Mouse (Mus musculus) kidney, postnatal 0 days (tissue): ENCODE results near the gene Grrp1. TPM values are rescaled to one million over a fixed set of nuclear protein-coding genes. Genes with fewer than 3 reads are reported as not detected.

Experiments
- ATAC-seq: fragments of 200-750 bp; cut with Nextera tagmentation; replicated peaks from 2 replicates; pipeline ENCODE4 v1.8.0; 2017; ENCODE audit warnings: low read depth, moderate number of reproducible peaks, moderate TSS enrichment, moderate library complexity; ENCODE audit not compliant: low FRiP score
- DNase-seq: peaks from one replicate; pipeline ENCODE4 v3.0.0-alpha.2; 2016; ENCODE audit warnings: low spot score
- H3K27ac ChIP-seq: fragments of 300-500 bp; sonication (generic); 2 replicates; pipeline ENCODE4 v1.5.1; 2014; ENCODE audit warnings: mild to moderate bottlenecking
- H3K27me3 ChIP-seq: fragments of 300-500 bp; sonication (generic); 2 replicates; pipeline ENCODE4 v1.6.1; 2014; ENCODE audit warnings: low read length, mixed read lengths; ENCODE audit not compliant: insufficient read depth
- H3K36me3 ChIP-seq: fragments of 300-500 bp; sonication (generic); 2 replicates; pipeline ENCODE4 v1.6.1; 2014; ENCODE audit warnings: low read length, mixed read lengths; ENCODE audit not compliant: insufficient read depth
- H3K4me1 ChIP-seq: fragments of 300-500 bp; sonication (generic); replicated peaks from 2 replicates; pipeline ENCODE4 v1.6.1; 2014; ENCODE audit warnings: antibody characterized with exemption, low read length, mixed read lengths; ENCODE audit not compliant: insufficient read depth
- H3K4me2 ChIP-seq: fragments of 300-500 bp; sonication (generic); 2 replicates; pipeline ENCODE4 v1.6.1; 2014; ENCODE audit warnings: mild to moderate bottlenecking, low read length, moderate library complexity, mixed read lengths
- H3K4me3 ChIP-seq: fragments of 300-500 bp; sonication (generic); replicated peaks from 2 replicates; pipeline ENCODE4 v1.5.1; 2014; ENCODE audit warnings: low read depth, low read length
- H3K9ac ChIP-seq: fragments of 300-500 bp; sonication (generic); 2 replicates; pipeline ENCODE4 v1.6.1; 2014; ENCODE audit warnings: low read depth, low read length
- H3K9me3 ChIP-seq: fragments of 300-500 bp; sonication (generic); replicated peaks from 2 replicates; pipeline ENCODE4 v1.6.1; 2016; ENCODE audit warnings: low read length, inconsistent platforms, mixed read lengths
- CTCF ChIP-seq: IDR thresholded peaks from 2 replicates; pipeline ENCODE4 v1.5.1; 2016; ENCODE audit warnings: antibody characterized with exemption, low read depth, mild to moderate bottlenecking, moderate library complexity
- WGBS: fragments of 180-500 bp; shearing (Covaris S2); extraction: QIAGEN DNeasy Blood & Tissue Kit; methylation state at CpG from one replicate; pipeline ENCODE4 v1.1.7; 2014; 5-methylcytosine and 5-hydroxymethylcytosine counted together
- polyA plus RNA-seq: library from polyadenylated mRNA; unstranded; fragments of >200 nt; fragmentation: Nextera tagmentation; extraction: Ambion mirVana; gene quantifications from 2 replicates; pipeline ENCODE4 v1.2.1, GENCODE M21; 2015

Grrp1 gene
- polyA plus RNA-seq, 1 experiment from 2014 or later, result 12.3 TPM

- no peak for TF ChIP-seq CTCF
- Histone ChIP-seq H3K9ac (peak overlapping the region; percentile 49; the same call in 1 of the 2 replicates), H3K4me3 (peak overlapping the region; percentile 42), H3K27me3 (peaks cover 26% of the 10 kb centered on the region), H3K36me3 (no peaks in the 10 kb centered on the region), H3K9me3 (no peaks in the 10 kb centered on the region), H3K27ac (peak overlapping the region; percentile 77), H3K4me1 (peaks cover 37% of the 10 kb centered on the region), H3K4me2 (peak overlapping the region; percentile 85)
- ATAC-seq (no peak), DNase-seq (peak; percentile 41)
- 21% methylated on average over 15 of the region's 15 CpGs for WGBS
These were observed 790 bp downstream of the Grrp1 start for GRCm38 (mm10) chr4:134252911-134253721.

GRCm38 (mm10) chr4:134252131-134252910 is 1.6 kb downstream of the Grrp1 start:
- DNase-seq (peak; percentile 28), ATAC-seq (no peak)
- H3K4me2 ChIP-seq, result peak overlapping the region; percentile 85
- H3K9me3 ChIP-seq, result no peaks in the 10 kb centered on the region
- peaks cover 26% of the 10 kb centered on the region for H3K27me3 ChIP-seq
- H3K4me1 ChIP-seq, result peaks cover 37% of the 10 kb centered on the region
- TF ChIP-seq CTCF, result no peak
- WGBS, result 17% methylated on average over 22 of the region's 22 CpGs
- peak overlapping the region; percentile 49; the same call in 1 of the 2 replicates for H3K9ac ChIP-seq
- peak overlapping the region; percentile 42 for H3K4me3 ChIP-seq
- no peaks in the 10 kb centered on the region for H3K36me3 ChIP-seq
- H3K27ac ChIP-seq, result peak overlapping the region; percentile 64

- no peaks in the 10 kb centered on the region for H3K36me3 ChIP-seq
- peak overlapping the region; percentile 85 for H3K4me2 ChIP-seq
- H3K27ac ChIP-seq, result no peak overlapping the region
- H3K4me1 ChIP-seq, result peaks cover 32% of the 10 kb centered on the region
- H3K4me3 ChIP-seq, result peak overlapping the region; percentile 42
- no peak for TF ChIP-seq CTCF
- 1% methylated on average over 91 of the region's 91 CpGs for WGBS
- peak overlapping the region; percentile 49 for H3K9ac ChIP-seq
- ATAC-seq (no peak), DNase-seq (peak; percentile 29)
- H3K9me3 ChIP-seq, result no peaks in the 10 kb centered on the region
- H3K27me3 ChIP-seq, result peaks cover 26% of the 10 kb centered on the region
These were observed 2.4 kb downstream of the Grrp1 start for GRCm38 (mm10) chr4:134251241-134252130.

- H3K36me3 ChIP-seq, result no peaks in the 10 kb centered on the region
- 18% methylated on average over 10 of the region's 10 CpGs for WGBS
- no peak for TF ChIP-seq CTCF
- peak overlapping the region; percentile 42 for H3K4me3 ChIP-seq
- DNase-seq (no peak), ATAC-seq (no peak)
- no peak overlapping the region for H3K27ac ChIP-seq
- peak overlapping the region; percentile 49 for H3K9ac ChIP-seq
- no peaks in the 10 kb centered on the region for H3K9me3 ChIP-seq
- peaks cover 26% of the 10 kb centered on the region for H3K27me3 ChIP-seq
- H3K4me1 ChIP-seq, result peaks cover 30% of the 10 kb centered on the region
- H3K4me2 ChIP-seq, result peak overlapping the region; percentile 85
These were observed 3.0 kb downstream of the Grrp1 start for GRCm38 (mm10) chr4:134250930-134251240.

GRCm38 (mm10) chr4:134250116-134250929 is 3.6 kb downstream of the Grrp1 start:
- H3K27me3 ChIP-seq, result peaks cover 26% of the 10 kb centered on the region
- peak overlapping the region; percentile 85 for H3K4me2 ChIP-seq
- ATAC-seq (no peak), DNase-seq (peak; percentile 8)
- H3K4me3 ChIP-seq, result peak overlapping the region; percentile 42
- 16% methylated on average over 27 of the region's 27 CpGs for WGBS
- peaks cover 33% of the 10 kb centered on the region for H3K4me1 ChIP-seq
- H3K9ac ChIP-seq, result no peak overlapping the region
- H3K36me3 ChIP-seq, result no peaks in the 10 kb centered on the region
- H3K27ac ChIP-seq, result no peak overlapping the region
- no peak for TF ChIP-seq CTCF
- H3K9me3 ChIP-seq, result no peaks in the 10 kb centered on the region
